In the genomic region with DNA sequence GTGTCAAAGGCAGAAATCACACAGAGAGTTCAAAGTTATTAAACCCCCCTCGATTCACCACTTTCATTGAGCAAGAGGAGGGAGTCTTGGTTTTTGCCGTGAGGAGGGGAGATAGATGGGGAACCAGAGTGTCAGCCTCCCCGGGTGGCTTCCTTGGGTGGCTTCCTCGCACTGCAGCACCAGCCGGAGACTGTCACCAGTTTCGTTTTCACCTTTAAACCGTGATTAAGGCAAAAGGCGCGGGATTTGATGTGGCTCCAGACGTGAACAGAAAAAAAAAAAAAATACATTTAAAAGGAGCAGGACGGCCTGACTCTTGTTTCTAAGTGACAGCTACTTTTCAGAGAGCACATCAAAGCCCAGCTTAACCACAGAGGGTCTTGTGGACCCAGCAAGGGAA, we compare ENCODE assay signal across 8 mouse cellular contexts. TPM values are rescaled to one million over a fixed set of nuclear protein-coding genes. Genes with fewer than 3 reads are reported as not detected.
DNase-seq lines count a peak whose midpoint lies in the region; ATAC-seq and TF ChIP-seq lines count a peak whose summit lies in the region.

No protein-coding gene starts in this region.

- H3K4me1 ChIP-seq in heart, embryonic 15.5 days (replicated peaks), result peaks cover 16% of the 10 kb centered on the region
- peaks cover 16% of the 10 kb centered on the region for H3K4me1 ChIP-seq in midbrain, embryonic 11.5 days (ENCODE audit: control insufficient read depth, insufficient read depth, low read length)
- H3K4me1 ChIP-seq in stomach, postnatal 0 days (replicated peaks; ENCODE audit: control insufficient read depth, insufficient read depth), result 0 out of 2 replicates have a peak, but pooled peaks cover 3% of the 10 kb centered on the region

- intact Hi-C loops in left cerebral cortex, postnatal 10 days (cut with DNase I), result loop anchor here (5.0 kb wide), 1 partner anchor 58 kb away; a partner anchor contains a TSS

- TF ChIP-seq EP300 in stomach, postnatal 0 days (optimal IDR thresholded peaks at IDR 0.05), result no peak

- H3K4me2 ChIP-seq in heart, embryonic 15.5 days, result peak overlapping the region; percentile 76
- peak overlapping the region; percentile 34 for H3K4me2 ChIP-seq in midbrain, embryonic 11.5 days
- H3K4me2 ChIP-seq in stomach, postnatal 0 days (replicated peaks; ENCODE audit: low read depth), result peak overlapping the region; percentile 53

- peak; percentile 97 for ATAC-seq in activated CD4-positive, CD25-positive, alpha-beta regulatory T cell, adult 4 months
- no peak for ATAC-seq in heart, embryonic 15.5 days (replicated peaks; ENCODE audit: insufficient number of reproducible peaks, insufficient read depth, low FRiP score, low read depth)
- ATAC-seq in midbrain, embryonic 11.5 days (ENCODE audit: low FRiP score), result peak; percentile 28; the same call in 1 of the 2 replicates
- ATAC-seq in stomach, postnatal 0 days (ENCODE audit: low FRiP score, low TSS enrichment), result peak; percentile 32; the same call in 1 of the 2 replicates
- ATAC-seq in cerebellum, adult (ENCODE audit: insufficient number of reproducible peaks, low FRiP score, low TSS enrichment), result no peak

- H3K4me3 ChIP-seq in heart, embryonic 15.5 days, result peak overlapping the region; percentile 43
- H3K4me3 ChIP-seq in midbrain, embryonic 11.5 days (ENCODE audit: low read depth, low read length), result peak overlapping the region; percentile 8; the same call in 1 of the 2 replicates
- peak overlapping the region; percentile 32; the same call in 1 of the 2 replicates for H3K4me3 ChIP-seq in stomach, postnatal 0 days (ENCODE audit: low read depth, low read length)

- H3K27ac ChIP-seq in heart, embryonic 15.5 days, result peak overlapping the region; percentile 79
- peak overlapping the region; percentile 73 for H3K27ac ChIP-seq in midbrain, embryonic 11.5 days (ENCODE audit: low read depth, low read length)
- no peak overlapping the region for H3K27ac ChIP-seq in stomach, postnatal 0 days (replicated peaks)

- no peaks in the 10 kb centered on the region for H3K27me3 ChIP-seq in heart, embryonic 15.5 days
- H3K27me3 ChIP-seq in midbrain, embryonic 11.5 days (ENCODE audit: control insufficient read depth, insufficient read depth, low read length), result no peaks in the 10 kb centered on the region
- no peaks in the 10 kb centered on the region for H3K27me3 ChIP-seq in stomach, postnatal 0 days (ENCODE audit: control insufficient read depth, insufficient read depth, low read length)

- 6% methylated on average over 11 of the region's 11 CpGs for WGBS in heart, embryonic 15.5 days
- WGBS in midbrain, embryonic 11.5 days, result under 1% methylated on average over 11 of the region's 11 CpGs
- WGBS in stomach, postnatal 0 days, result 15% methylated on average over 11 of the region's 11 CpGs

- DNase-seq in CD4-positive, CD25-positive, alpha-beta regulatory T cell, adult 2 months (ENCODE audit: low read depth, low spot score), result peak; percentile 86
- peak; percentile 46 to 72 for DNase-seq in kidney, postnatal 4 days
- peak; percentile 89 for DNase-seq in midbrain, embryonic 11.5 days (ENCODE audit: low spot score, missing footprints)
- DNase-seq in stomach, postnatal 0 days (ENCODE audit: low spot score), result no peak
- DNase-seq in left cerebral cortex, postnatal 10 days (ENCODE audit: extremely low spot score in 1 of 2, low spot score in 2 of 2), result no peak

- no peaks in the 10 kb centered on the region for H3K36me3 ChIP-seq in heart, embryonic 15.5 days
- H3K36me3 ChIP-seq in midbrain, embryonic 11.5 days (ENCODE audit: control insufficient read depth, insufficient read depth, low read length), result no peaks in the 10 kb centered on the region
- H3K36me3 ChIP-seq in stomach, postnatal 0 days (ENCODE audit: control insufficient read depth, insufficient read depth, low read length), result no peaks in the 10 kb centered on the region

- peak overlapping the region; percentile 52; the same call in 1 of the 2 replicates for H3K9ac ChIP-seq in heart, embryonic 15.5 days
- H3K9ac ChIP-seq in midbrain, embryonic 11.5 days (ENCODE audit: low read length), result peak overlapping the region; percentile 47; the same call in 1 of the 2 replicates
- H3K9ac ChIP-seq in stomach, postnatal 0 days (ENCODE audit: low read length), result peak overlapping the region; percentile 58

- no peak for TF ChIP-seq CTCF in stomach, postnatal 0 days (IDR thresholded peaks at IDR 0.05; ENCODE audit: low read depth)

- H3K9me3 ChIP-seq in heart, embryonic 15.5 days (replicated peaks), result no peaks in the 10 kb centered on the region
- H3K9me3 ChIP-seq in midbrain, embryonic 11.5 days (ENCODE audit: control insufficient read depth, low read length), result no peaks in the 10 kb centered on the region
- no peaks in the 10 kb centered on the region for H3K9me3 ChIP-seq in stomach, postnatal 0 days (ENCODE audit: control insufficient read depth, low read length)

RNA-seq across cellular contexts. Expression of a gene that starts 58.5 kb away (rescaled TPM):
- 10 to 100 TPM; 26.0 to 35.2 TPM for polyA plus RNA-seq in activated CD4-positive, CD25-positive, alpha-beta regulatory T cell, adult 4 months (2017; shearing (Covaris generic))
- polyA plus RNA-seq in heart, embryonic 15.5 days (2015; fragmentation: Nextera tagmentation; extraction: Ambion mirVana), result 34.9 and 40.4 TPM in 2 replicates
- 36.8 and 41.9 TPM in 2 replicates for polyA plus RNA-seq in midbrain, embryonic 11.5 days (2014; fragmentation: Nextera tagmentation; extraction: Ambion mirVana)
- polyA plus RNA-seq in stomach, postnatal 0 days (2015; fragmentation: Nextera tagmentation; extraction: Ambion mirVana), result 17.4 and 18.7 TPM in 2 replicates
- total RNA-seq in left cerebral cortex, postnatal 10 days (2021), result 10 to 100 TPM; 68.8 to 72.4 TPM

Comparison
In these comparisons a context has a peak if more than half of its experiments do, and no peak if none do; other contexts are left out.
1. DNase-seq: peak in CD4-positive, CD25-positive, alpha-beta regulatory T cell, adult 2 months (single experiment), kidney, postnatal 4 days (2 of 2) and midbrain, embryonic 11.5 days (single experiment); none in stomach, postnatal 0 days (single experiment) and left cerebral cortex, postnatal 10 days (0 of 2).
2. ATAC-seq: peak in activated CD4-positive, CD25-positive, alpha-beta regulatory T cell, adult 4 months (single experiment), midbrain, embryonic 11.5 days (single experiment) and stomach, postnatal 0 days (single experiment); none in heart, embryonic 15.5 days (single experiment) and cerebellum, adult (single experiment).
3. Peak in every context shown above with its lines, with median percentiles within 50 percentile points of each other: H3K4me2 ChIP-seq, H3K4me3 ChIP-seq and H3K9ac ChIP-seq.